Mouse (Mus musculus) midbrain, embryonic 16.5 days (tissue): ENCODE measurements at regions not wholly inside any gene's neighbourhood (a gene's known extent, or its start where the extent isn't known, plus 50 kb on each side); places are given as distances from the start of the nearest gene placed in this dataset.

ENCODE experiments used
- ATAC-seq: fragments of 200-750 bp; cut with Nextera tagmentation; 2 replicates; pipeline ENCODE4 v1.8.0; 2017; ENCODE audit warnings: moderate TSS enrichment
- H3K27ac ChIP-seq: fragments of 300-500 bp; sonication (generic); 2 replicates; pipeline ENCODE4 v1.5.1; 2014; ENCODE audit warnings: mild to moderate bottlenecking, low read length, mixed read lengths
- H3K27me3 ChIP-seq: fragments of 300-500 bp; sonication (generic); 2 replicates; pipeline ENCODE4 v1.6.1; 2014; ENCODE audit warnings: low read depth, low read length, mixed read lengths; ENCODE audit not compliant: control insufficient read depth, insufficient read depth
- H3K36me3 ChIP-seq: fragments of 300-500 bp; sonication (generic); 2 replicates; pipeline ENCODE4 v1.6.1; 2014; ENCODE audit warnings: mild to moderate bottlenecking, low read length, moderate library complexity, mixed read lengths; ENCODE audit not compliant: control insufficient read depth, insufficient read depth
- H3K4me1 ChIP-seq: fragments of 300-500 bp; sonication (generic); 2 replicates; pipeline ENCODE4 v1.6.1; 2014; ENCODE audit warnings: mild to moderate bottlenecking, low read length, mixed read lengths; ENCODE audit not compliant: control insufficient read depth, insufficient read depth
- H3K4me2 ChIP-seq: fragments of 300-500 bp; sonication (generic); 2 replicates; pipeline ENCODE4 v1.6.1; 2014; ENCODE audit warnings: mild to moderate bottlenecking, low read length, mixed read lengths
- H3K4me3 ChIP-seq: fragments of 300-500 bp; sonication (generic); 2 replicates; pipeline ENCODE4 v1.5.1; 2014; ENCODE audit warnings: low read depth, mild to moderate bottlenecking, low read length, moderate library complexity, mixed read lengths
- H3K9ac ChIP-seq: fragments of 300-500 bp; sonication (generic); 2 replicates; pipeline ENCODE4 v1.6.1; 2014; ENCODE audit warnings: low read depth, low read length, mixed read lengths
- H3K9me3 ChIP-seq: fragments of 300-500 bp; sonication (generic); replicated peaks from 2 replicates; pipeline ENCODE4 v1.6.1; 2014; ENCODE audit warnings: mild to moderate bottlenecking, low read length, mixed read lengths; ENCODE audit not compliant: control insufficient read depth, poor library complexity, severe bottlenecking
- WGBS: fragments of 180-500 bp; shearing (Covaris S2); extraction: QIAGEN DNeasy Blood & Tissue Kit; methylation state at CpG from one replicate; pipeline ENCODE4 v1.1.7; 2014; 5-methylcytosine and 5-hydroxymethylcytosine counted together

DNA sequence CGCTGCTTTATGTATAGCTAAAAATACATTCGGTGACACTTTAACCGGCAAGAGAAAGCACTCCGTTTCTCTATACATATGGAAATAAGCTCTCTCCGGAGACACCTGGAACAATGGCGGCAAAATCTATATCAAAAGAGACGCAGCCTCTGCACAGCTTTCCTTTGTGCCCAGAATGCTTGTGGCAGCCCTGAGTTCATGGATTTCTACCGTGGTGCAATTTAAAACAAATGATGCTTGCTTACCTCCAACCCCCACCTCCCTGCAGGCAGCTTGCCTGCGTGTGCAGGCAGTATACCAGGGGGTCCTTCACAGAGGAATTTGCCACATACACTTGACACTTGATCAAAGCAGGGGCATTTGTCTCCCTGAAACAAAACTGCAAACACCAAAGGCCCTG lies 171.3 kb downstream of the Efnb2 start:
- no peak overlapping the region for H3K4me3 ChIP-seq
- H3K9ac ChIP-seq = peak overlapping the region; percentile 32; the same call in 1 of the 2 replicates
- ATAC-seq = peak; percentile 20
- WGBS = 3% methylated on average over 9 of the region's 9 CpGs
- peaks cover 23% of the 10 kb centered on the region for H3K4me1 ChIP-seq
- peaks cover 5% of the 10 kb centered on the region; the same call in 1 of the 2 replicates for H3K27me3 ChIP-seq
- peak overlapping the region; percentile 50 for H3K4me2 ChIP-seq
- H3K36me3 ChIP-seq = no peaks in the 10 kb centered on the region
- no peaks in the 10 kb centered on the region for H3K9me3 ChIP-seq
- peak overlapping the region; percentile 71 for H3K27ac ChIP-seq

DNA sequence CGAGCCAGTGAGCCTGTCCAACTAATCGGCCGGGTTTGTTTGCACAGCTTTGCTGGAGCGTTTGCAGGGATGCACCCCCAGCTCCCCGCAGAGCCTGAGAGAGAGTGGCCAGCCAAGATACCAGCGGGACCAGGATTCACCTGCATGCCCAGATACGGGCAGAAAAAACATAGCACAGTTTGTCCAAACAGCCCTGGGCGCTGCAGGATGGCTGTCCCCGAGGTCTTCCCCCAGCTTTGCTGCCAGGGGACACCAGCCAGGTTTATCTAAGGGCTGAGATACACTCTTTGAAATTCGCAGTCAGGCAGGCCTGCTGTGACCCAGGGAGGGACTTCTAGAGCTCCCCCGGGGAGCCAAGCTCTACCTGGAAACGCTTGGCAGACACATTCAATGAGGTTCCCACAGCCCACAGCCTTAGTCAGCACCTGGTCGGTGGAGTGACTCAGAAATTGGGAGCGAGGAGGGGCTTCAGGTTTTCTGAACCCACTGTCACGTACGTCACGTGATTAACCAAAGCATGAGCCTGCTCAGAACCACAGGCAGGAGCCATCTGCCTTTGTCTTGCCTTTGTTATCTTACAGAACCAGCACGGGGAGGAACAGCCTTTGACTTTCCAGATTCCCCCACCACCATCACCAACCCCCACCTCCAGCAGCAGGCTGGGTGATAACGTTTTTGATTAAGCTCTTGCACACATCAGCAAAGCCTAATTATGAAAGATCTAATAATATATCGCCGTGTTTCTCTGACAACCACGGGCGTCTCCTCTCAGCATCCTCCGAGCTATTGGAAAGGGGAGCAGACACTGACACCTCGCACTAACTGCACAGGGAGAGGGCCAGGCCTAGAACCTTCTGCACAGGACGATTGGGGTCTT lies 172.1 kb downstream of the Efnb2 start:
- H3K4me2 ChIP-seq = peak overlapping the region; percentile 50
- peak overlapping the region; percentile 71 for H3K27ac ChIP-seq
- H3K9ac ChIP-seq = peak overlapping the region; percentile 42
- H3K4me3 ChIP-seq = peak overlapping the region; percentile 17
- peak; percentile 77 for ATAC-seq
- whole genome bisulfite sequencing = 4% methylated on average over 26 of the region's 26 CpGs
- peaks cover 5% of the 10 kb centered on the region; the same call in 1 of the 2 replicates for H3K27me3 ChIP-seq
- no peaks in the 10 kb centered on the region for H3K36me3 ChIP-seq
- H3K4me1 ChIP-seq = peaks cover 30% of the 10 kb centered on the region
- no peaks in the 10 kb centered on the region for H3K9me3 ChIP-seq

DNA sequence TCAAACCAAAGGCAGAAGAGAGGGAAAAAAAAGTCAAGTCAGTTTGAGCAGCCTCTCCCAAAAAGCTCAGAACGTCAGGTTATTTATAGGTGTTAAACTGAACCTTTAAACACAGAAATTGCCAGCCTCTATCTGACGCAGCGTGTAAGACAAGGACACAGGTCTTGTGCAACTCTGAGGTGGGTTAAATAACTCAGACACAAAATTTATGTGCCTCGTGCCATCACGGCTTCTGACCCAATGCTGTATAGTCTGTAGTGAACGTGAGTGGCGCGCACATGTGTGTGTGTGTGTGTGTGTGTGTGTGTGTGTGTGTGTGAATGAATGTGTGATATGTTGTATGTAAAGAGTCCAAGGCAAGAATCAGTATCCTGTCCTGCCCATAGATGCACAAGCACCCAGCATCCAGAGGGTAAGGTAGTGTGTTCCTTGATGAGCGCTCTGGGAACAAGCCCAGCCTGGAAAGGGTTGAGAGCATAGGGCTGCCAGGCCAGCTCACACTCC lies 172.8 kb downstream of the Efnb2 start:
- ATAC-seq = peak; percentile 75
- peak overlapping the region; percentile 71; the same call in 1 of the 2 replicates for H3K27ac ChIP-seq
- H3K4me2 ChIP-seq = peak overlapping the region; percentile 50
- peak overlapping the region; percentile 42 for H3K9ac ChIP-seq
- peaks cover 5% of the 10 kb centered on the region; the same call in 1 of the 2 replicates for H3K27me3 ChIP-seq
- peaks cover 30% of the 10 kb centered on the region for H3K4me1 ChIP-seq
- H3K36me3 ChIP-seq = no peaks in the 10 kb centered on the region
- H3K9me3 ChIP-seq = no peaks in the 10 kb centered on the region
- no peak overlapping the region; the same call in 1 of the 2 replicates for H3K4me3 ChIP-seq
- 20% methylated on average over 9 of the region's 9 CpGs for WGBS

DNA sequence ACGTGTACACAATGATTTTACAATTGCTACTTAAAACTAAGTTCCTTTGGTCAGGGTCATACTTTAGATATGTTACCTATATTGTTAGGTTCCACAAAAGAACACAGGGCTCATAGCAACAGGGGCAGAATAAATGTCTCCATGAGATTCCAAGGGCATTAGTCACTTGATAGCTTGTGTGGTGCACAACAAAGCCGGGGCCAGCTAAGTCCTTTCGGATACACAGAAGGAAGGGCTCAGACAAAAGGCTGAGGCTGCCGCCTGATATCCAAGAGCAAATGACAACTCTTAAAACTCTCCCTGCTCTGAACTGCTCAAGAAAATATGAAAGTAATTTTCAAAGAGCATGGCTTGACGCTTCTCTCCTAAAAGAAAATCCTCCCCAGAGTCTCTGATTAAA lies 173.3 kb downstream of the Efnb2 start:
- no peaks in the 10 kb centered on the region for H3K36me3 ChIP-seq
- no peaks in the 10 kb centered on the region for H3K9me3 ChIP-seq
- H3K27me3 ChIP-seq = peaks cover 5% of the 10 kb centered on the region; the same call in 1 of the 2 replicates
- no peak overlapping the region for H3K27ac ChIP-seq
- H3K4me1 ChIP-seq = peaks cover 30% of the 10 kb centered on the region
- ATAC-seq = no peak
- H3K9ac ChIP-seq = no peak overlapping the region
- WGBS = 13% methylated on average over 5 of the region's 5 CpGs
- no peak overlapping the region for H3K4me2 ChIP-seq
- no peak overlapping the region for H3K4me3 ChIP-seq

DNA sequence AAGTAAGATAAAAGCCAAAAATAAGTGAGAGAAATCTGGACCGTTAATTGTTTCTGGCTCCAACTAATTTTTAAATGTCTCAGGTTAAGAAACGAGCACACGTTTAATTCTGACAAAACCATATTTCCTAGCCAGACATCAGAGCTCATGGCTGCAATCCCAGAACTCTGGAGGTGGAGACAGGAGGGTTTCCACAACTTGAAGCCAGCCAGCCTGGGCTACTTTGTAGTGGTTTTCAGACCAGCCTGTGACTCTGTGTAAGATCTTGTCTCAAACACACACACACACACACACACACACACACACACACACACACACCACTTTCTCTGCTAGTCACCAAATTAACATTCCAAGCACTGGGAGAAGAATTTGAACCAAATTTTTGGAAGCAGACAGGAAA lies 174.2 kb downstream of the Efnb2 start:
- H3K27me3 ChIP-seq = peaks cover 5% of the 10 kb centered on the region; the same call in 1 of the 2 replicates

DNA sequence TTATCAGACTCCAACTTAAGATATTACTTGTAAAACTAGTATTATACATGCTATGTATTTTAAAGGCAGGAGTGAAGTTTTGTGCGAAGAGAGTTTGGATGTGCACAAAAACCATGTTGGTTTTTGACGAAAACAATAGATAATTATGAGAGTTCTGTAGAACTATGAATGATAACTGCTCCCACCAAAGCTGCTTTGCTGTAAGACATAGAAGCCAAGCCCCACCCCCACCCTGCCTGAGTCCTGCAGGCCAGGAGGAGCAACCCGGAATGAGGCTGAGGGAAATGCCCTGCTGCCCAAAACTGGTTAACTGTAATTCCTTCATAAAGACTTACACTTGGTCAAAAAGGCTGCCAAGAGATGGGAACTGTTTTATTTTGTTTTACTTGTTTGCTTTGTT lies 175.8 kb downstream of the Efnb2 start:
- Histone ChIP-seq H3K9ac (no peak overlapping the region), H3K4me3 (no peak overlapping the region), H3K4me2 (no peak overlapping the region), H3K27me3 (peaks cover 5% of the 10 kb centered on the region; the same call in 1 of the 2 replicates), H3K9me3 (no peaks in the 10 kb centered on the region), H3K36me3 (no peaks in the 10 kb centered on the region), H3K27ac (no peak overlapping the region), H3K4me1 (peaks cover 30% of the 10 kb centered on the region)
- no peak for ATAC-seq
- 49% methylated on average over 3 of the region's 3 CpGs for WGBS

More for the DNA sequence above, 174.2 kb downstream of the Efnb2 start:
- ATAC-seq = no peak
- Histone ChIP-seq H3K4me3 (no peak overlapping the region), H3K4me2 (no peak overlapping the region), H3K9ac (no peak overlapping the region), H3K4me1 (peaks cover 30% of the 10 kb centered on the region), H3K36me3 (no peaks in the 10 kb centered on the region), H3K27ac (no peak overlapping the region), H3K9me3 (no peaks in the 10 kb centered on the region)
- WGBS = 71% methylated on average over 3 of the region's 3 CpGs

DNA sequence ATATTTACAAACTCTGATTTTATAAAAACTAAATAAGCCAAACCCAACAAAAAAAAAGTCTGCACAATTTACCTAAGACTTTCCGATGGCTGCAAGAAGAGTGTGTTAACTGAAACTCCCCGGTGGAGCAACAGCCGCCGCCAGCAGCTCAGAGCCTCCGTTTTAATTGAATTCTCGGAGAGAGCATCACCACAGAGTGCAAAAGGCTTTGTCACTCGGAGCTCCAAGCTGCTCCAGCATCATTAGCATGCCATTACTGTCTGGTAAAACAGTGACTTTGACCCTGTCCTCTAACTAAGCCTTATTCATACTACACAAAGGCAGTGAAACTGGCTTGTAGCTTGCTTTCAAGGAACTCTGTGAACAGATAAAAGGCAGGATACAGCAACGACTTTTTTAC lies 176.5 kb downstream of the Efnb2 start:
- H3K4me1 ChIP-seq = peaks cover 26% of the 10 kb centered on the region
- peak; percentile 23; the same call in 1 of the 2 replicates for ATAC-seq
- 10% methylated on average over 8 of the region's 8 CpGs for WGBS
- H3K4me2 ChIP-seq = peak overlapping the region; percentile 14; the same call in 1 of the 2 replicates
- no peak overlapping the region for H3K9ac ChIP-seq
- H3K4me3 ChIP-seq = no peak overlapping the region
- H3K27me3 ChIP-seq = peaks cover 5% of the 10 kb centered on the region; the same call in 1 of the 2 replicates
- no peaks in the 10 kb centered on the region for H3K9me3 ChIP-seq
- H3K36me3 ChIP-seq = no peaks in the 10 kb centered on the region
- no peak overlapping the region for H3K27ac ChIP-seq

DNA sequence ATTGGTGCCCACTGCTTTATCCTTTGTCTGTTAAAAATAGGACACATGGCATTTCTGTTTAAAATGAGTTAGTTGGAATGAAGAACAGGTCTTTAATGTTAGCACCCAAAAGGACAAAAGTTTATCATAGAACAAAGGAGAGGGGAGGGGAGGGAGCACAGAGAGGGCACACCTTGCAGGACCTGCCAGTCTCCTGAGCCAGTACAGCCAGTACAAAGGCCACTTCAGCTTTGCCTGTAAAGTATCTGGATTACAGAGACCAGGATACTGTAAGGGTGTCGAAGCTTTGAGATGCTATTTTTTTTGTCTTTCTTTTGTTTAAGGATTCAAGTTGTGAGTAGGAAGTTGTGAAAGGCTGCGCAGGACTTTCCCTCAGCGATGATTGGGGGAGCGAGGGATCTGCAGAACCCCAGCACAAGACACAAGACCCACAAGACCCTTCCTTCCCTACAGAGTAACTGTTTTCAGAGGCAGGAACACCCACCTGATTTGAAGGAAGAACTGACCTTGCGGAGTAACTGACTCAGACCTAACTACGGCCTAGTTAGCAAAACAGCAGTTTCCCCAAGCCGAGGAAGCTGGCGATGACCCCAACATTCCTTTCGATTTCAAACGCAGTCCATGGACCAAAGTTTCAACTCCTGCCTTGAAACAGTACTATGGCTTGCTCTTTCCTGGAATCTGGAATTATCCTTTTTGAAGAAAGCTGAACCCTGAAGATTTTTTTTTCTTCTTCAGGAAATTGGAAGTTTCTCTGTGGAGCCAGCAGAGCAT lies 178.1 kb downstream of the Efnb2 start:
- Histone ChIP-seq H3K4me3 (no peak overlapping the region), H3K36me3 (no peaks in the 10 kb centered on the region), H3K4me1 (peaks cover 12% of the 10 kb centered on the region; the same call in 1 of the 2 replicates), H3K4me2 (no peak overlapping the region), H3K9me3 (no peaks in the 10 kb centered on the region), H3K27me3 (peaks cover 5% of the 10 kb centered on the region; the same call in 1 of the 2 replicates), H3K9ac (no peak overlapping the region), H3K27ac (no peak overlapping the region)
- 66% methylated on average over 10 of the region's 10 CpGs for WGBS
- no peak for ATAC-seq
